11 mouse cellular contexts compared by ENCODE assay signal in genomic region chr5:122529913-122530604, GRCm38 (mm10). TPM values are rescaled to one million over a fixed set of nuclear protein-coding genes. Genes with fewer than 3 reads are reported as not detected.
DNase-seq lines count a peak whose midpoint lies in the region; ATAC-seq lines count a peak whose summit lies in the region.
"Had no signal": no experiment of that assay in that cellular context is flagged by ENCODE, and none has a peak within 500 bp of the region (broad histone marks: within the 10 kb centered on the region; RNA-seq: fewer than 3 reads in every experiment).

No protein-coding gene starts in this region.

- peak overlapping the region; percentile 93 to 95 for H3K27ac ChIP-seq in heart, embryonic 14.5 days (replicated peaks in 1 of 2; ENCODE audit: control insufficient read depth in 1 of 2, insufficient read depth in 1 of 2, low read depth in 2 of 2, low read length in 2 of 2)
- H3K27ac ChIP-seq in neural tube, embryonic 13.5 days (replicated peaks), result peak overlapping the region; percentile 46; the same call in 1 of the 2 replicates
- no peak overlapping the region for H3K27ac ChIP-seq in neural tube, embryonic 15.5 days (replicated peaks)
- H3K27ac ChIP-seq: midbrain, embryonic 12.5 days had no signal

- no peaks in the 10 kb centered on the region for H3K36me3 ChIP-seq in heart, embryonic 14.5 days (ENCODE audit: control insufficient read depth, insufficient read depth, low read length)
- 0 out of 2 replicates have a peak, but pooled peaks cover 10% of the 10 kb centered on the region for H3K36me3 ChIP-seq in neural tube, embryonic 13.5 days
- H3K36me3 ChIP-seq in neural tube, embryonic 15.5 days, result no peaks in the 10 kb centered on the region
- H3K36me3 ChIP-seq: midbrain, embryonic 12.5 days had no signal

- no peaks in the 10 kb centered on the region for H3K9me3 ChIP-seq in heart, embryonic 14.5 days (ENCODE audit: control insufficient read depth, low read length)
- H3K9me3 ChIP-seq in neural tube, embryonic 13.5 days, result no peaks in the 10 kb centered on the region
- H3K9me3 ChIP-seq in neural tube, embryonic 15.5 days (replicated peaks), result no peaks in the 10 kb centered on the region
- H3K9me3 ChIP-seq: forebrain, embryonic 10.5 days; midbrain, embryonic 12.5 days had no signal

- no peak overlapping the region for H3K4me2 ChIP-seq in heart, embryonic 14.5 days (ENCODE audit: low read length)
- no peak overlapping the region for H3K4me2 ChIP-seq in neural tube, embryonic 13.5 days
- no peak overlapping the region for H3K4me2 ChIP-seq in neural tube, embryonic 15.5 days
- H3K4me2 ChIP-seq: midbrain, embryonic 12.5 days had no signal

- H3K4me1 ChIP-seq in heart, embryonic 14.5 days (ENCODE audit: control insufficient read depth in 2 of 2, insufficient read depth in 2 of 2, low read length in 2 of 2), result peaks cover 57 to 64% of the 10 kb centered on the region in 2 experiments
- H3K4me1 ChIP-seq in neural tube, embryonic 13.5 days (replicated peaks), result peaks cover 34% of the 10 kb centered on the region
- H3K4me1 ChIP-seq in neural tube, embryonic 15.5 days, result peaks cover 29% of the 10 kb centered on the region

- intact Hi-C loops in heart, postnatal 14 days (cut with DNase I), result loop anchor here (2.0 to 5.0 kb wide), 2 partner anchors 15 to 52 kb away; no protein-coding TSS in a partner anchor

- no peak for ATAC-seq in heart, embryonic 14.5 days (ENCODE audit: insufficient number of reproducible peaks, insufficient read depth, low FRiP score, low read depth)
- no peak for ATAC-seq in neural tube, embryonic 13.5 days (ENCODE audit: low read depth)
- no peak for ATAC-seq in neural tube, embryonic 15.5 days (ENCODE audit: low FRiP score)
- ATAC-seq in erythroid progenitor cell, adult 5-6 weeks (replicated peaks; ENCODE audit: low FRiP score, poor library complexity, severe bottlenecking), result no peak
- ATAC-seq: activated CD4-positive, CD25-positive, alpha-beta regulatory T cell, adult 4 months had no signal

- H3K9ac ChIP-seq in heart, embryonic 14.5 days (ENCODE audit: low read length), result peak overlapping the region; percentile 59
- no peak overlapping the region for H3K9ac ChIP-seq in neural tube, embryonic 13.5 days
- H3K9ac ChIP-seq in neural tube, embryonic 15.5 days (replicated peaks), result no peak overlapping the region
- H3K9ac ChIP-seq: midbrain, embryonic 12.5 days had no signal

- H3K27me3 ChIP-seq in heart, embryonic 14.5 days (ENCODE audit: control insufficient read depth, insufficient read depth, low read length), result no peaks in the 10 kb centered on the region
- H3K27me3 ChIP-seq in neural tube, embryonic 13.5 days, result no peaks in the 10 kb centered on the region
- no peaks in the 10 kb centered on the region for H3K27me3 ChIP-seq in neural tube, embryonic 15.5 days (replicated peaks)
- H3K27me3 ChIP-seq: midbrain, embryonic 12.5 days had no signal

- DNase-seq in heart, postnatal 14 days, result no peak
- peak; percentile 43 for DNase-seq in kidney, postnatal 10 days
- no peak for DNase-seq in gastrocnemius, adult 8-10 months (ENCODE audit: low spot score in 2 of 2)
- DNase-seq: cerebellum, adult 18-20 months had no signal

- WGBS in heart, embryonic 14.5 days, result 68% methylated on average over 9 of the region's 9 CpGs
- 81% methylated on average over 9 of the region's 9 CpGs for WGBS in neural tube, embryonic 13.5 days
- WGBS in neural tube, embryonic 15.5 days, result 70% methylated on average over 9 of the region's 9 CpGs

- H3K4me3 ChIP-seq in heart, embryonic 14.5 days (ENCODE audit: control insufficient read depth in 1 of 2, insufficient read depth in 1 of 2, low read depth in 1 of 2, low read length in 2 of 2), result no peak overlapping the region
- no peak overlapping the region for H3K4me3 ChIP-seq in neural tube, embryonic 13.5 days
- H3K4me3 ChIP-seq in neural tube, embryonic 15.5 days (replicated peaks), result no peak overlapping the region
- H3K4me3 ChIP-seq: forebrain, embryonic 10.5 days; midbrain, embryonic 12.5 days had no signal

RNA-seq across cellular contexts. Expression of gene Atp2a2, which starts 28.0 kb away (rescaled TPM):
- polyA plus RNA-seq in heart, embryonic 14.5 days (2014; fragmentation: Nextera tagmentation; extraction: Ambion mirVana), result 472 and 483 TPM in 2 replicates
- 1,000 to 10,000 TPM; 9,386 to 9,784 TPM for total RNA-seq in heart, postnatal 14 days (2021)
- polyA plus RNA-seq in neural tube, embryonic 13.5 days (2015; fragmentation: Nextera tagmentation; extraction: Ambion mirVana), result 43.5 and 52.8 TPM in 2 replicates
- polyA plus RNA-seq in neural tube, embryonic 15.5 days (2015; fragmentation: Nextera tagmentation; extraction: Ambion mirVana), result 49.4 and 52.0 TPM in 2 replicates
- total RNA-seq in erythroid progenitor cell, adult 5-6 weeks (2015; ENCODE audit: low replicate concordance), result 73.2 and 84.3 TPM in 2 replicates
- total RNA-seq in erythroid progenitor cell, adult 5-6 weeks (2017; ENCODE audit: low replicate concordance), result 106 and 160 TPM in 2 replicates
- 100 to 1,000 TPM; 412 to 549 (median 488) TPM for total RNA-seq in gastrocnemius, adult 8-10 months (2022)

Comparison
In these comparisons a context has a peak if more than half of its experiments do, and no peak if none do; other contexts are left out.
1. RNA of gene Atp2a2, which starts 28.0 kb away (total RNA-seq): 9,386 to 9,784 TPM in heart, postnatal 14 days; 412 to 549 TPM in gastrocnemius, adult 8-10 months and 73.2 to 160 TPM in erythroid progenitor cell, adult 5-6 weeks; every median in the first group is over 10 times any median in the second.